Mouse (Mus musculus): ENCODE measurements around the gene Tsn. TPM values are rescaled to one million over a fixed set of nuclear protein-coding genes. Genes with fewer than 3 reads are reported as not detected.

Tsn gene
- 173 and 208 TPM in 2 replicates for polyA plus RNA-seq (2012; rRNA removed)

GRCm38 (mm10) chr1:118311622-118312326, at the start of gene Tsn:
Gene Tsn, minus strand, starts transcription at chr1:118311739.

GRCm38 (mm10) chr1:118321661-118322201, 10.2 kb upstream of the Tsn start, which contains the start of gene Nifk:
Gene Nifk, plus strand, starts transcription at chr1:118321839.

Other genes with a start within 250 kb of the Tsn start
- gene Gm29106, start 135.2 kb downstream of the Tsn start, polyA plus RNA-seq (2012; rRNA removed) = not detected in 2 replicates
- 43.9 and 46.6 TPM in 2 replicates for gene Nifk, start 10.1 kb upstream of the Tsn start, polyA plus RNA-seq (2012; rRNA removed)
- gene Clasp1, start 77.3 kb upstream of the Tsn start, polyA plus RNA-seq (2012; rRNA removed) = 104 and 110 TPM in 2 replicates

Measured in central nervous system, embryonic 14 days (tissue).